39 mouse cellular contexts compared by ENCODE assay signal in genomic region chr5:72658375-72658774, GRCm38 (mm10). TPM values are rescaled to one million over a fixed set of nuclear protein-coding genes. Genes with fewer than 3 reads are reported as not detected.
"Had no signal": no experiment of that assay in that cellular context is flagged by ENCODE, and none has a peak within 500 bp of the region (broad histone marks: within the 10 kb centered on the region; RNA-seq: fewer than 3 reads in every experiment).

No protein-coding gene starts in this region.

- DNase-seq: gastrocnemius, postnatal 14 days; heart, adult 18-20 months; heart, postnatal 10 days; heart, postnatal 4 days; kidney, adult 18-20 months; kidney, adult 8-10 months; kidney, postnatal 10 days; kidney, postnatal 25 days; kidney, postnatal 4 days; layer of hippocampus, adult 9-11 months had no signal

- ATAC-seq: hindbrain, embryonic 16.5 days; intestine, embryonic 15.5 days; intestine, postnatal 0 days; liver, embryonic 12.5 days had no signal

RNA-seq across cellular contexts. Expression of gene Nipal1, which starts 10.8 kb away (rescaled TPM):
- total RNA-seq: granulocyte monocyte progenitor cell, adult 5-6 weeks; heart, adult 18-20 months; heart, adult 8-10 months; heart, postnatal 10 days; heart, postnatal 25 days; layer of hippocampus, adult 8-10 months; layer of hippocampus, postnatal 14 days; left cerebral cortex, adult 2 months; left cerebral cortex, postnatal 14 days; left cerebral cortex, postnatal 36 days had no signal
- polyA plus RNA-seq: heart, embryonic 12.5 days; heart, embryonic 14.5 days had no signal

RNA-seq across cellular contexts. Expression of gene Cnga1, which starts 14.3 kb away (rescaled TPM):
- total RNA-seq: gastrocnemius, adult 18-20 months; gastrocnemius, adult 8-10 months; gastrocnemius, postnatal 14 days; gastrocnemius, postnatal 4 days; granulocyte monocyte progenitor cell, adult 5-6 weeks; heart, adult 8-10 months; heart, postnatal 10 days; heart, postnatal 25 days; heart, postnatal 4 days; layer of hippocampus, adult 8-10 months; layer of hippocampus, postnatal 14 days; left cerebral cortex, adult 2 months; left cerebral cortex, postnatal 14 days; left cerebral cortex, postnatal 36 days; liver, adult 2 months had no signal
- polyA plus RNA-seq: heart, embryonic 10.5 days; heart, embryonic 12.5 days; heart, embryonic 14.5 days; heart, embryonic 16.5 days; hindbrain, embryonic 10.5 days; hindbrain, embryonic 12.5 days; hindbrain, embryonic 14.5 days; hindbrain, embryonic 16.5 days; intestine, embryonic 15.5 days; intestine, postnatal 0 days; kidney, embryonic 14.5 days; kidney, embryonic 16.5 days; limb, embryonic 11.5 days; limb, embryonic 13.5 days; limb, embryonic 15.5 days; liver, adult 2 months; liver, embryonic 12.5 days; liver, embryonic 14.5 days had no signal
